Mouse (Mus musculus) megakaryocyte, embryonic 14.5 days (primary cell): ENCODE measurements at regions not wholly inside any gene's neighbourhood (a gene's known extent, or its start where the extent isn't known, plus 50 kb on each side); places are given as distances from the start of the nearest gene placed in this dataset.

ENCODE experiments used
- H3K27me3 ChIP-seq: replicated peaks from 2 replicates; pipeline ENCODE3; 2012; ENCODE audit warnings: inconsistent platforms
- H3K36me3 ChIP-seq: replicated peaks from 2 replicates; pipeline ENCODE3; 2012; ENCODE audit warnings: low read length, inconsistent platforms, mixed read lengths
- H3K4me1 ChIP-seq: 2 replicates; pipeline ENCODE4 v1.6.1; 2012; ENCODE audit warnings: inconsistent platforms
- H3K4me3 ChIP-seq: replicated peaks from 2 replicates; pipeline ENCODE3; 2012; ENCODE audit warnings: moderate library complexity, mild to moderate bottlenecking, inconsistent platforms
- H3K9me3 ChIP-seq: 2 replicates; pipeline ENCODE4 v1.6.1; 2012; ENCODE audit warnings: inconsistent platforms
- FLI1 ChIP-seq: IDR thresholded peaks from 2 replicates; pipeline ENCODE4 v1.6.1; 2012; ENCODE audit warnings: low read length, inconsistent platforms, mixed read lengths
- GATA1 ChIP-seq: IDR thresholded peaks from 3 replicates; pipeline ENCODE4 v1.6.1; 2012; ENCODE audit warnings: mixed read lengths, low read length, inconsistent platforms, borderline replicate concordance

DNA sequence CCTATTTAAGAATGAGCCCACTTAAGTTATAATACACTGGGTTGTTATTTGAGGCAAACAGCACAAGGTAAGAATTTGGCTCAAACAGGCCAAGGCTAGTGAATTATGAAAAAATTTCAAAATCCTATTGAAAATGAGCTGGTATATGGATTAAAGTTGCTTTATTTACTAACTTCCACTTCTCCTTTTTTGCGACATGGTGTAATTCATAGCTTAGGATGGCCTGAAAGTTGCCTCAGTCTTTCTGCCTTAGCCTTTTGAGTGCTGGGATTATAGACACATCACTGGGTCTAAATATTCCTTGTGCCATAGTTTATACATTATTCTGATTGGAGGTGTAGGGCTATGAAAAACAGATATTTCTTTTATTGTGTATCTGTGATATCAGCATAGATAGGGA, 81.9 kb downstream of the Edem1 start:
- Histone ChIP-seq H3K9me3 (no peaks in the 10 kb centered on the region), H3K36me3 (no peaks in the 10 kb centered on the region), H3K4me3 (no peak overlapping the region), H3K4me1 (peaks cover 23% of the 10 kb centered on the region), H3K27me3 (no peaks in the 10 kb centered on the region)
- TF ChIP-seq GATA1, result no peak
- no peak for TF ChIP-seq FLI1

DNA sequence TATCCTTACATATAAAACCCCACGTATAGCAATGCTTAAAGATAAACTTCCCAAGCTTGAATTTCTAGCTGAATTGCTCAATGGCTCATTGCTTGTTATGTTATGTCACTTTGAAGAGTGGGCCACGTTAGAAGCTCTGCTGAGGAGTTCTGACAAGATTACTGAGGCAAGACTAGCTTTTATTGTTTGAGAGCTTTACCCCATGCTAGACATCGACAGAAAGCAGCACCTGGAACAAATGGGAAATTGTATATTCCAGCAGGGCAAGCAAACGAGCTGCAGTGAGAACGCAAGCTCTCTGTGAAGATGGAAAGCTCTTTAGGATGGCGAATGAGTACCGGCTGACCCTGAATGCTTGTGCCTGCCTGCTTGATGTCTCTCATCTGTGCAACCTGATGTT, 84.1 kb downstream of the Edem1 start:
- TF ChIP-seq FLI1, result no peak
- no peak for TF ChIP-seq GATA1
- H3K9me3 ChIP-seq, result no peaks in the 10 kb centered on the region
- H3K4me3 ChIP-seq, result no peak overlapping the region
- H3K36me3 ChIP-seq, result no peaks in the 10 kb centered on the region
- H3K27me3 ChIP-seq, result no peaks in the 10 kb centered on the region
- peaks cover 4% of the 10 kb centered on the region; the same call in 1 of the 2 replicates for H3K4me1 ChIP-seq

DNA sequence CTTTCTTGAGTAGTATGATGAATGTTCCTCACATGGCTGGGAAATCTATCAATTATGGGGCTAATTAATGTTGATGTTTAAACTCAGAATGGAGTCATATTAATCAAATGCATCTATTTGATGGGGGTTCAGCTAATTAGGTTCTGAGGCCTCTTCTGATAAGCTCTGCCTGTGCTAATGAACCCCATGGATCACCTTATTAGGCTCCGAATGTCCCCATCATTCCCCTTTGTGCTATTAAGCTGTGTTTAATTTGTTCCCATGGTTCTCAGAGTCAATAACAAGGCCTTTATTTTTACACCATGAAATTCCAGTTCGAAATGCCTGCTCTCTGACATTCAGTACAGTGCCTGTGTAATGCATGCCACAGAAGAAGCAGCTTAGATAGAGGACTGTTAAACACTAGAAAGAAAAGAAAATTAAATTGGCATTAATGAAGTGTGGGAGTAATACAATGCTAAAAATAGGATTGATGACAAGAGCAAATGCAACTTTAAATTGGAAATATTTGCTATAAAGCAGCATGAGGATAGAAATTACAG, 91.0 kb downstream of the Edem1 start:
- TF ChIP-seq GATA1 (no peak), FLI1 (no peak)

DNA sequence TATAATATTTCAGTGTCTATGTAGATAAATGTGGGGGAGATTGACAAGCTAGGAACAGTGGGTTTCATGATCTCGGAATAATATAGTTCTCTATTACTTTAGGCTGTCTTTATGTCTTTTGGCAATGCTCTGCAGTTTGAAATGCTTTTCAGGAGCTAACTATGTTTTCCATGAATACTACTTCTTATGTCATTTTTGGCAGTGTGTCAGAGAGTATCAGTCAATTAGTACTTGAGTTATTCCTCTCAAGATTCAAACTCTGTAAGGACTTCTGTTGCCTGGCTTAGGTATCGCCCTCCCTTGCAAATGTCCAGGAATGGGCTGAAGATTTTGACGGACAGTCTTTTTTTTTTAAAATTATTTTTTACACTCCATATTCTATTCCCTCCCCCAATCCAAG, 92.7 kb downstream of the Edem1 start:
- Histone ChIP-seq H3K4me3 (no peak overlapping the region), H3K27me3 (no peaks in the 10 kb centered on the region), H3K4me1 (peaks cover 68% of the 10 kb centered on the region), H3K9me3 (no peaks in the 10 kb centered on the region), H3K36me3 (no peaks in the 10 kb centered on the region)
- TF ChIP-seq GATA1 (no peak), FLI1 (no peak)

More for the DNA sequence above, 91.0 kb downstream of the Edem1 start:
- no peaks in the 10 kb centered on the region for H3K9me3 ChIP-seq
- H3K27me3 ChIP-seq, result no peaks in the 10 kb centered on the region
- no peaks in the 10 kb centered on the region for H3K36me3 ChIP-seq
- no peak overlapping the region for H3K4me3 ChIP-seq
- peaks cover 54% of the 10 kb centered on the region for H3K4me1 ChIP-seq

DNA sequence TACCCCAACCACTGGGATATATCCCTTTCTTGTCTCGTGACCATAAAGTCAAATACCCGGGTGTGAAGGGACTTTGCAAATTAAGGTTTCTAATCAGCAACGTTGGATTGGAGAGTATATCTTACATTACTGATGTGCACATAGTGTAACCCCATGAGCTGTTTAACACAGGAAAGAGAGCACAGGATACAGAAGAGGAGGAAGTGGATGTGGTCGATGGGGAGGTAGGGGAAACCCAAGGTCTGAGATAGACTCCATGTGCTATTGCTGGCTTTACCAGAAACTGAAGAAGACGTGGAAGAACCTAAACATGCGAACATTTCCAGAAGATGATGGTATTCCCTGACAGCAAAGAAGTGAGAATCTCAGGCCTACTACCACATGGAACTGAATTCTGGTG, 94.1 kb downstream of the Edem1 start:
- Histone ChIP-seq H3K27me3 (no peaks in the 10 kb centered on the region), H3K4me3 (peak overlapping the region; percentile 31), H3K36me3 (peaks cover 4% of the 10 kb centered on the region), H3K4me1 (peaks cover 81% of the 10 kb centered on the region), H3K9me3 (no peaks in the 10 kb centered on the region)
- TF ChIP-seq GATA1 (no peak; the same call in 2 of the 3 replicates), FLI1 (no peak)

DNA sequence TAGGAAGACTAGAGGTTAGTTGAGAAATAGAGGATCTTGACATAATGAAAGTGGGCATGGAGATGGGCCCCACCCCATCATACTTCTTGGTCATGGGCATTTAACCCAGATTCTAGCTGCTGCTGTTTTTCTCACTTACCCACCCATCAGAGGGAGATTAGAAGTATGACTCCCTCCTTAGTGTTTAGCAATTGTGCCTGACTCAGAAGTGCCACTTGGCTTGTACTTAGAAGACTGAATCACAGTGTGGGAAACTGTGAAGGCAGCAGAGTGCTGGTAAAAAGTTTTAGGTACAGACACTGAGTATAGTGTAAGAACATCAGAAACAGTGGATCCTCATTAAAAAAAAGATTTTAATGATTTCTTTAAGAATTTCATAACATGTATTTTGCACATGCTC, 100.5 kb downstream of the Edem1 start:
- no peak overlapping the region for H3K4me3 ChIP-seq
- TF ChIP-seq FLI1, result no peak
- no peak for TF ChIP-seq GATA1
- no peaks in the 10 kb centered on the region for H3K9me3 ChIP-seq
- H3K27me3 ChIP-seq, result no peaks in the 10 kb centered on the region
- H3K36me3 ChIP-seq, result peaks cover 4% of the 10 kb centered on the region
- H3K4me1 ChIP-seq, result peaks cover 58% of the 10 kb centered on the region

DNA sequence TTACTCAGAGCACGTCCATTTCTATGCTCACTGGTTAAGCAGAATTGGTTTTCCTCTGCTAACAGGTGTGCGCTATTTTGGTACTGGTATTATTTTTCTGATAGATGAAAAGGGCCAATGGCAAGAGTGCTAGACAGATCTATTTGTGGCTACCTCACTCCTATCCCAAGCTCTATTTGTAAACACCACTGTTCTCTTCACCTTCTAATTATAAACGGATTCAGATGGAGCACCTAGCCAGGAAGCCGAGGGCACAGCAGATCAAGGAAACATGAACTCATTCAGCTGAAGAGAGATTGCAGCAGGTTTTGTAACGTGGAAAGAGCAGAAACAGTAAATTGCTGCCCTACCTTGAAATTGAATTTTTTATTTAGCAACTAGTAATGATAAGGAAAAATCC, 110.2 kb downstream of the Edem1 start:
- no peak overlapping the region for H3K4me3 ChIP-seq
- H3K27me3 ChIP-seq, result no peaks in the 10 kb centered on the region
- TF ChIP-seq GATA1 (no peak), FLI1 (no peak)
- H3K9me3 ChIP-seq, result peaks cover 11% of the 10 kb centered on the region
- H3K36me3 ChIP-seq, result peaks cover 6% of the 10 kb centered on the region
- H3K4me1 ChIP-seq, result peaks cover 7% of the 10 kb centered on the region; the same call in 1 of the 2 replicates

DNA sequence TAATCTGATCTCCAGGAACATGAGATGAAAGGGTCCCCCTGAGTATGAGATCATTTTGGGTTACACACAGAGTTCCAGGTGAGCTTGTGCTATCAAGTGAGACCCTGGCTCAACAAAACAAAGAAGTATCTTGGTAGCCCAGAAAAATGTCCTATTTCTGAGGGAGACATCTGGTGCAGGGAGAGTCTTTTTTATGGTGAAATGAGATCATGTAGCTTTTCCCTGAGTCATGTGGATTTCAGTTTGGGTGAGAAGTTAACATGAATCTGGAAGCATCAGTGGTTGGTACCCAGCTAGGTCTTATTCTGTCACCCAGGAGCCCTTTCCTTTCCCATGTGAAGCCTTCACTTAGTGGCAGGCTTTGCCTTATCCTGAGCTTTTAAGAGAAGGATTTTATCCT, 113.8 kb downstream of the Edem1 start:
- no peak overlapping the region for H3K4me3 ChIP-seq
- H3K9me3 ChIP-seq, result peaks cover 21% of the 10 kb centered on the region
- H3K27me3 ChIP-seq, result no peaks in the 10 kb centered on the region
- no peak for TF ChIP-seq GATA1
- no peak for TF ChIP-seq FLI1
- H3K4me1 ChIP-seq, result peaks cover 7% of the 10 kb centered on the region; the same call in 1 of the 2 replicates
- H3K36me3 ChIP-seq, result peaks cover 17% of the 10 kb centered on the region

DNA sequence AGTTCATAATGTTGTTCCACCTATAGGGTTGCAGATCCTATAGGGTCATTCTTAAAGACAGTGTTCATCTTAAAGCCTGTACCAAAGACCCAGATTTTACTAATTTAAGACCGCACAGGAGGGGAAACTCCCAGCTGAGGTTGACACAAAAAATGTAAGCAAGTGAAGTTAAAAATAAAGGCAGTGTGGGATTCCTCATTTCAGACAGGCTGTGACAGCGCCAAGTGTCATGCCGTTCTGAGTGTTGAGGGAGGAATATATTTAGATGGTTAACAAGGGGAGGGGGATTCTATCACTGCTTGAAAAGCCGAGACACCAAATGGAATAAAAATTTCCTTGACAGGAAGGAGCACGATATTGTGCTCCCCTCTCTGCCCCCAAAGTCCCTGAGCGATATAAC, 123.9 kb downstream of the Edem1 start:
- Histone ChIP-seq H3K36me3 (peaks cover 3% of the 10 kb centered on the region), H3K4me1 (peaks cover 14% of the 10 kb centered on the region; the same call in 1 of the 2 replicates), H3K27me3 (no peaks in the 10 kb centered on the region), H3K4me3 (no peak overlapping the region), H3K9me3 (no peaks in the 10 kb centered on the region)
- TF ChIP-seq FLI1, result no peak
- TF ChIP-seq GATA1, result no peak

DNA sequence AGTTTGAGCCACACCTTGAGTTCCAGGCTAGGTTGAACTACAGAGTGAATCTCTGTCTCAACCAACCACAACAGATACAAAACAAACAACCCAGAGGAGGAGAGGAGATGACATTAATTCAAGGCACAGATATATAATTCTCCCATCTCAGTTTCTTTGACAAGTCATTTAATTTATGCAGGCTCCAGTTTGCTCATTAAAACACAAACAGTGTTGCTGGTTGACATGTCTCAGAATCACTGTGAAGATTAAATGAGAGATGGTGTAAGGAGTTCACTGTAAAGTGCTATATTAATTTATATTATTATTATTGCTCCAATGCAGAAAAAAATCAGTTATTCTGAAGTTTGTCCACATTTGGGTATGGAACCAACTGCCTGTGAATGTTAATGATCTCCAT, 134.4 kb downstream of the Edem1 start:
- no peaks in the 10 kb centered on the region for H3K9me3 ChIP-seq
- no peaks in the 10 kb centered on the region for H3K27me3 ChIP-seq
- H3K4me3 ChIP-seq, result no peak overlapping the region
- H3K4me1 ChIP-seq, result peaks cover 29% of the 10 kb centered on the region
- no peaks in the 10 kb centered on the region for H3K36me3 ChIP-seq
- TF ChIP-seq FLI1 (no peak), GATA1 (no peak)

DNA sequence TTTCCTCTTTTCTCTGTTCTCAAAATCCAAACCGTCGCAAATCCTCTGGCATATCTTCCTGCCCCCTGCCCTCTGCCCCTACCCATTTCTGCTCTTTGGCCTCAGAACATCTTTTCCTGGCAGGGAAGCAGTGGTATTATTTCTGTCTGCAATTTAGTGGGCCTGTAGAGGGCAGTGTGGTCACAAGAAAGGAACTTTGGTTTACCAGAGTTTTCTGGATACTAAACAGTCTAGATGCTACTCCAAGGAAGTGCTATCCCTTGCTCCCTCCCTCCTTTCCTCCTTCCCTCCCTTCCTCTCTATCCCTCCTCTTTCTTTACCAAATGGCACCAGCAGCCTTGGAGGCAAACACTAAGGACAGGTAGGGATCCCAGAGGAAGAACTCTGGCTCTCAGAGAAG, 134.9 kb downstream of the Edem1 start:
- TF ChIP-seq GATA1 (no peak), FLI1 (no peak)
- Histone ChIP-seq H3K27me3 (no peaks in the 10 kb centered on the region), H3K36me3 (no peaks in the 10 kb centered on the region), H3K4me3 (no peak overlapping the region), H3K9me3 (no peaks in the 10 kb centered on the region), H3K4me1 (peaks cover 29% of the 10 kb centered on the region)
